Mouse (Mus musculus) small intestine, adult 2 months (tissue): ENCODE measurements around the gene Knl1.

ENCODE experiments used
- CTCF ChIP-seq: fragments of 200-500 bp; IDR thresholded peaks from 2 replicates; pipeline ENCODE4 v1.5.1; 2012; ENCODE audit warnings: low read depth, mild to moderate bottlenecking, control low read depth, inconsistent platforms, low read length, moderate library complexity, mixed read lengths; ENCODE audit not compliant: insufficient replicate concordance, insufficient read length; ENCODE audit errors: extremely low read depth
- POLR2A ChIP-seq: fragments of 200-500 bp; IDR thresholded peaks from 2 replicates; pipeline ENCODE4 v1.6.1; 2012; ENCODE audit warnings: low read depth, mild to moderate bottlenecking, control low read depth, inconsistent platforms, low read length, moderate library complexity

GRCm38 (mm10) chr2:119019131-119019530 lies 27.8 kb upstream of the Knl1 start:
- no peak for TF ChIP-seq POLR2A
- no peak for TF ChIP-seq CTCF
